8 mouse cellular contexts compared by ENCODE assay signal in the genomic region with DNA sequence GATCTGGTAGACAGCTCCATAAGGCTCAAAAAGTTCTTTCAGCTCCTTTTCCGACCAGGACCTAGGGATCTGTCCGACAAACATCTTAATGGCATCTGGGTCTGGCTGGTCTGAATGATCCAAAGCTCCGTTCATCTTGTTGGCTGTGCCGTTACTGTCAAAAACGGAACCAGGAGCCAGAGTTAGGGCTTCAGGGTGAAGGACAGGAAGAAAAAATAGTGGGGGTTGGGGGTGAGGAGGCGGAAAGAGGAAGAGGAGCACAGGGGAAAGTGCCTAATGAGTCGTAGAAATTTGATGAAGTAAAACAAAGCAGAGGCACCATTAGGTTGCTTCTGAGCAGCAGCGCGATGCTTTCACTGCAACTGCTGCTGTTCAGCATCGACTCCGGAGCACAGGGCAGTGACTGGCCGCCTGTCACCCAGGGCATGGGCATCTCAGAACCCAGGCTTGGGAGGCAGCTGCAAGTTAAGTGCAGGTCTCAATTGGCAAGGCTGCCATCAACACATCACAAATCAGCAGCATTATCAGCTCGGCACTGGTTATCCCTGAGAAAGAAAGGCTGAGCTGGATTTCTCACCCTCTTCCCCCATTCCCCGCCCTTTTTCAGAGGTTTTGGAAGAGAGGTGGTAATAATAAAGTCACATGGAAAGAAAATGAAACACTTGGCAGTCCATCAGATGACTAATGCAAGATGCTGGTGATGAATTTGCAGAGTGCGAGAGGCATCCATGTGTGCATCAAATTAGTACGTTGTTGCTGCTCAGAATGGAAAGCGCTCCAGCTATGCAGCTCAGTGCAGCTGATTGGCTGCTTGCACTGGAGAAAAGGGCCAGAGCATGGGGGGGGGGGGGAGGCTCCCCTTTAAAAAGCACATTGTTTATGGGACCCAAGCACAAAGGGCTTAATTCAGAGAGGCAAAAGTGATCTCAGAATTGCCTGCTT.
DNase-seq lines count a peak whose midpoint lies in the region; ATAC-seq and TF ChIP-seq lines count a peak whose summit lies in the region.

No protein-coding gene starts in this region.

- peak; percentile 10 for ATAC-seq in inflammation-experienced regulatory T-cells, adult 6 months
- 0 out of 2 replicates have a peak, but pooled peaks have one; percentile 2 for ATAC-seq in liver, embryonic 12.5 days

- no peaks in the 10 kb centered on the region for H3K27me3 ChIP-seq in heart, adult 2 months (ENCODE audit: control insufficient read depth, insufficient read depth, low read length)
- H3K27me3 ChIP-seq in liver, embryonic 12.5 days (replicated peaks), result no peaks in the 10 kb centered on the region
- no peaks in the 10 kb centered on the region for H3K27me3 ChIP-seq in myocyte (ENCODE audit: control insufficient read depth, insufficient read depth, insufficient read length)

- no peak for TF ChIP-seq CTCF in heart, adult 2 months (IDR thresholded peaks at IDR 0.05)

- TF ChIP-seq POLR2A in heart, adult 2 months (IDR thresholded peaks at IDR 0.05; ENCODE audit: insufficient read depth, low read depth, low read length), result no peak
- TF ChIP-seq POLR2A in myocyte (IDR thresholded peaks at IDR 0.05; ENCODE audit: insufficient read length, low read depth), result no peak

- TF ChIP-seq EP300 in heart, adult 2 months (IDR thresholded peaks at IDR 0.05; ENCODE audit: insufficient read depth, low read depth, low read length), result no peak

- no peak overlapping the region for H3ac ChIP-seq in myocyte (ENCODE audit: control insufficient read depth, insufficient read length)

- H3K4me1 ChIP-seq in heart, adult 2 months (ENCODE audit: control insufficient read depth, insufficient read depth, low read length), result peaks cover 4% of the 10 kb centered on the region
- peaks cover 9% of the 10 kb centered on the region for H3K4me1 ChIP-seq in liver, embryonic 12.5 days

- H3K9ac ChIP-seq in heart, adult 2 months (ENCODE audit: low read depth, low read length), result peak overlapping the region; percentile 32; the same call in 1 of the 2 replicates
- peak overlapping the region; percentile 55 for H3K9ac ChIP-seq in liver, embryonic 12.5 days

- H3K4me2 ChIP-seq in liver, embryonic 12.5 days, result peak overlapping the region; percentile 72
- H3K4me2 ChIP-seq in myocyte (ENCODE audit: low read depth), result peak overlapping the region; percentile 56

- H3K36me3 ChIP-seq in heart, adult 2 months (ENCODE audit: control insufficient read depth, insufficient read depth, low read length), result no peaks in the 10 kb centered on the region
- H3K36me3 ChIP-seq in liver, embryonic 12.5 days, result no peaks in the 10 kb centered on the region
- no peaks in the 10 kb centered on the region for H3K36me3 ChIP-seq in myocyte (ENCODE audit: control insufficient read depth, insufficient read depth)

- peak; percentile 41 to 51 for DNase-seq in heart, adult 2 months
- no peak for DNase-seq in heart, postnatal 4 days
- DNase-seq in cerebellum, adult 8-10 months, result peak; percentile 34
- peak; percentile 65 for DNase-seq in forelimb bud, embryonic 11.5 days (ENCODE audit: low read depth, low spot score)
- DNase-seq in thymus, postnatal 14 days, result peak; percentile 65

- H3K27ac ChIP-seq in heart, adult 2 months, result peak overlapping the region; percentile 59
- peak overlapping the region; percentile 30; the same call in 1 of the 2 replicates for H3K27ac ChIP-seq in liver, embryonic 12.5 days

- H3K4me3 ChIP-seq in heart, adult 2 months, result no peak overlapping the region
- peak overlapping the region; percentile 55 for H3K4me3 ChIP-seq in liver, embryonic 12.5 days
- H3K4me3 ChIP-seq in myocyte, result no peak overlapping the region

- intact Hi-C loops in heart, adult 2 months (cut with DNase I), result no loop called here

- no peaks in the 10 kb centered on the region for H3K9me3 ChIP-seq in liver, embryonic 12.5 days (replicated peaks)

- WGBS in heart, adult 2 months, result 24% methylated on average over 17 of the region's 17 CpGs
- WGBS in liver, embryonic 12.5 days (ENCODE audit: insufficient replicate concordance), result 12% methylated on average over 17 of the region's 17 CpGs

- no peaks in the 10 kb centered on the region for H3K79me2 ChIP-seq in heart, adult 2 months (replicated peaks; ENCODE audit: control insufficient read depth, insufficient read depth, low read length)
- peaks cover 39% of the 10 kb centered on the region for H3K79me2 ChIP-seq in myocyte (ENCODE audit: control insufficient read depth, insufficient read depth)

TF ChIP-seq in myocyte, 11 proteins besides CTCF, POLR2A, EP300 and RAD21:
- TF ChIP-seq MAX (IDR thresholded peaks at IDR 0.05; ENCODE audit: low read depth), result no peak
- TF ChIP-seq SRF (IDR thresholded peaks at IDR 0.05; ENCODE audit: control insufficient read depth, insufficient read length, low read depth), result no peak
- no peak for TF ChIP-seq TCF3 (IDR thresholded peaks at IDR 0.05; ENCODE audit: insufficient read length, low read depth)
- TF ChIP-seq POLR2AphosphoS2 (IDR thresholded peaks at IDR 0.05; ENCODE audit: insufficient read length, low read depth), result no peak
- no peak for TF ChIP-seq REST (IDR thresholded peaks at IDR 0.05; ENCODE audit: insufficient read depth, insufficient read length)
- TF ChIP-seq MYOD1 (IDR thresholded peaks at IDR 0.05; ENCODE audit: control insufficient read depth in 1 of 3, insufficient read length in 2 of 3, low read depth in 2 of 3), result peak in 2 of 3 experiments; percentile 15 to 68
- TF ChIP-seq USF1 (IDR thresholded peaks at IDR 0.05; ENCODE audit: low read depth), result peak; percentile 31
- TF ChIP-seq MYOG (IDR thresholded peaks at IDR 0.05; ENCODE audit: control insufficient read depth in 1 of 3, insufficient read depth in 1 of 3, insufficient read length in 2 of 3, low read depth in 2 of 3), result peak; percentile 30 to 75 (median 47)
- TF ChIP-seq E2F4 (IDR thresholded peaks at IDR 0.05; ENCODE audit: insufficient read depth), result no peak
- TF ChIP-seq CEBPB (IDR thresholded peaks at IDR 0.05; ENCODE audit: insufficient read depth, poor library complexity, severe bottlenecking), result no peak
- TF ChIP-seq TCF12 (IDR thresholded peaks at IDR 0.05; ENCODE audit: insufficient read depth, poor library complexity, severe bottlenecking), result no peak
